Mouse (Mus musculus): ENCODE measurements around the gene Ebpl.
"Not testable (repeated sequence)": the region's sequence is repeated elsewhere in the genome, so short reads cannot be mapped to it uniquely, and the experiment has no call there.

Ebpl gene

GRCm38 (mm10) chr14:61327007-61327406 lies 33.2 kb downstream of the Ebpl start:
- DNase-seq = not testable (repeated sequence)

GRCm38 (mm10) chr14:61322740-61323139 lies 37.5 kb downstream of the Ebpl start:
- no peak for DNase-seq

GRCm38 (mm10) chr14:61321200-61321599 lies 39.0 kb downstream of the Ebpl start:
- DNase-seq = no peak

- DNase-seq = no peak
Measured at GRCm38 (mm10) chr14:61320765-61321164, 39.5 kb downstream of the Ebpl start.

GRCm38 (mm10) chr14:61316861-61317260 lies 43.4 kb downstream of the Ebpl start:
- peak; percentile 41 to 48 for DNase-seq

- DNase-seq = no peak
Measured at GRCm38 (mm10) chr14:61310963-61311362, 49.3 kb downstream of the Ebpl start.

GRCm38 (mm10) chr14:61310036-61310772 lies 50.0 kb downstream of the Ebpl start:
- no peak for DNase-seq

- peak; percentile 12 to 23 for DNase-seq
Measured at GRCm38 (mm10) chr14:61309593-61309992, 50.6 kb downstream of the Ebpl start, which contains the start of gene Arl11. Arl11 (plus strand) TSS chr14:61309753.

DNA sequence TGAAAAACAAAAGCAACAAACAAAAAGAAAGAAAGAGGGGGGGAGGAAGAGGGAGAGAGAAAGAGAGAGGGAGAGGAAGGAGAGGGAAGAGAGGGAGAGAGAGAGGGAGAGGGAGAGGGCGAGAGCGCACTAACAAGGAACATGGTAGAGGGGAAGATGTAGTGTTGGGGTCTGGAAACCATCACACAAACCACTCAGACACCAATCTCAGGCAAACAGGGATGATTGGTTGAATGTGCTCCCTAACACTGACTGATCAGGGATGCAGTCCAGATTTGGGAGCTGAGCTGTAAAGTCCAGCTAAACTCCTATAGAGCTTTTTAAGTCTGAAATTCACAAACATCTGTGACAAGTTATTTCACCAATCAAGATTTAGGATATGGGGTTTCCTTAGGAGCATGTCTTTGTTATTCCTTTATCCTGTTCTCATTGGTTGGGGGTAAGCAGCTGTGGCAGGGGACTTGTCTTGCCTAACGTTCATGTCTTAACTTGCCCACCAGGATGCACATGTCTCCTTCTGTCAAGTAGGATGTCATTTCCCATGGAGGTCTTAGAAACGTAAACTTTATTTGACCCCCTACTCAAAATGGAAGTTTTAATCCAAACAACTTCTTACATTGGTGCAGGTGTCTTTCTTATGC lies 56.1 kb downstream of the Ebpl start:
- no peak for DNase-seq

DNA sequence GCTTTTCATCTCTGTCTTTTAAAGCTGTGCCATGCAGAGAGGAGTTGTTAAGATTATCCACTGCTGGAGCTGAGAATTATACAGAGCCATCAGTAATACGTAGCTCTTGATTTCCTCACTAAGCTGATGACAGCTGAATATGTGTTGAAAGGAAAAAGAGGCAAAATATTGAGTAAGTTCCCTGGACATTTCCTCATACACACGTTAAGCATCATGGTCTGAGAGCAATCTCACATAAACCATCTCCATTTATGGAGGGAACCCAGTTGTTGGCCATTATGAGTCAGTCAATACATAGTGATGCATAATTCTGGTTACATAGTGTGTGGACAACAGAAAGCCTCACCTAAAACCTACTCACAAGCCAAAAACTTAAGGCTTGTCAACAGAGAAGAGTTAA lies 57.8 kb downstream of the Ebpl start:
- no peak for DNase-seq

DNA sequence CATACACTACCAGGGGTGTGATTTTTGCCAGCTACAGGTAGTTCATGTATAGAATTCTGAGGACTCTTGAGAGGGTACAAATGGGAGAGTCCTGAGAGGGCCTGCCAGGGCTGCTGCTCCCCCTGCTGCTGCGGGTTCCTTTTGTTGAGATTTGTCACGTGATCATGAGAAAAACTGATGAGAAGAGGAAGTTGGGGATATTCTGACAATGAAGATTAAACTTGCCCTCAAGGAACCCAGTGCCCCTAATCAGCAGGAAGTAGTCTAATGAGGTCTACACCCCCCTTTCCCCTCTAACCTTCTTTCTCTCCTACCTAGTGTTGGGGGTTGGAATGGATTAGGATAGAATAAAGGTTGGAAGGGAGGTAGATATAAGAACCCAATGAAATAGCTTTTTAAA lies 58.9 kb downstream of the Ebpl start:
- no peak for DNase-seq

- no peak for DNase-seq
Measured at GRCm38 (mm10) chr14:61299810-61300209, 60.4 kb downstream of the Ebpl start.

- DNase-seq = peak; percentile 35 to 45
Measured at GRCm38 (mm10) chr14:61294738-61295079, 65.5 kb downstream of the Ebpl start.

DNA sequence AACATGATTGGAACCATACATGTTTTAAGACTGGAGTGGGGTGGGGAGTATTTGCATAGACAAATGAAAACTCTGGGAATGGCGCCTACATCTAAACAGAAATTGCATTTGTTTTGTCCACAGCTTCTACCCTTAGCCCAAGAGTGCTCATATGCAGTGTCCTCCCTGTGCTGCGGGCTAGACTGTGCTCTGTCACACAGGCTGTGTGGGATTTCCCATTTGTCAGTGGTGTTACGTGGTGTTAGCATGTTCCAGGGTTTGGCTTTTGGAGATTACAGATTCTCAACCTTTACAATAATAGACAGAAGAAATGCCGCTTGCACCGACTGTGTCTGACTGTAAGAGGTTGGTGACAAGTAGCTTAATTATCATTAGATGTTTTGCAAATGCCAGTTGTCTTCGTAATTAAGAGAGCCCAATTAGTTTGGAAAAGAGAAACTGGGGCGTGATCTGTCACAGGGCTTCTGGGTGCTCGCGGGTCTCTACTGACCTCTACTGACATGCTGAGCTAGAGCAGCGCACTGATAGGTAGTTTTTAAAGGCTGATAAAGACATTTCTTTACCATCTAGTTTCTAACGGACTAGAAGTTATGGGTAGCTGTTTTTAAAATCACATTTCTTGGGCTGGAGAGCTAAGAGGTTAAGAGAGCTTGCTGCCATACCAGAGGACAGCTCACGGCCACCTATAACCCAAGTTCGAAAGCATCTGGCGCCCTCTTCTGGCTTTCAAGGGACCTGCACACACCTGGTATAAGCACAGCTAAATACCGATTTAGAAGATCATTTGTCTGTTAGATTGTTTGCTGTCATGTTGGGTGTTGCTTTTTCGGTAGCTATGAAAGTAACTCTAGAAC lies 66.1 kb downstream of the Ebpl start:
- peak; percentile 63 to 67 for DNase-seq

GRCm38 (mm10) chr14:61290664-61291063 lies 69.6 kb downstream of the Ebpl start:
- no peak for DNase-seq

GRCm38 (mm10) chr14:61288606-61289286 lies 71.5 kb downstream of the Ebpl start:
- DNase-seq = no peak
